Mouse (Mus musculus): Measurements from ENCODE around the gene Bcdin3d. TPM values are rescaled to one million over a fixed set of nuclear protein-coding genes. Genes with fewer than 3 reads are reported as not detected.
"Not testable (repeated sequence)": the region's sequence is repeated elsewhere in the genome, so short reads cannot be mapped to it uniquely, and the experiment has no call there.

The Bcdin3d gene
- total RNA-seq, 1 experiment from 2014 or later, result 11.3 TPM

GRCm38 (mm10) chr15:99449131-99449750, 25.3 kb downstream of the Bcdin3d start:
- ATAC-seq (ENCODE audit: extremely low read depth, insufficient number of reproducible peaks, low FRiP score, poor library complexity, severe bottlenecking), result no peak

DNA sequence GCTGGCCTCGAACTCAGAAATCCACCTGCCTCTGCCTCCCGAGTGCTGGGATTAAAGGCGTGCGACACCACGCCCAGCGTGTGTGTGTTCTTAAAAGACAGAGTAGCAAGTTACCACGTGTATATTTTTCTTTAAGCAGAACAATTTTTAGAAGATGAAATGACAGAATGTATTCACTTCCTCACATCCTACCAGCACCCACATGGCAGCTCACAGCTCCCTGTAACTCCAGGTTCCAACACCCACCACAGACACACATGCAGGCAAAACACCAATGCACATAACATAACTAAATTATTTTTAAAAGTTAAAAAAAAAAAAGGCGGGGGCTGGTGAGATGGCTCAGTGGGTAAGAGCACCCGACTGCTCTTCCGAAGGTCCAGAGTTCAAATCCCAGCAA, 28.4 kb downstream of the Bcdin3d start:
- ATAC-seq (ENCODE audit: extremely low read depth, insufficient number of reproducible peaks, low FRiP score, poor library complexity, severe bottlenecking), result not testable (repeated sequence)

GRCm38 (mm10) chr15:99445567-99445966, 29.0 kb downstream of the Bcdin3d start:
- ATAC-seq (ENCODE audit: extremely low read depth, insufficient number of reproducible peaks, low FRiP score, poor library complexity, severe bottlenecking), result no peak

DNA sequence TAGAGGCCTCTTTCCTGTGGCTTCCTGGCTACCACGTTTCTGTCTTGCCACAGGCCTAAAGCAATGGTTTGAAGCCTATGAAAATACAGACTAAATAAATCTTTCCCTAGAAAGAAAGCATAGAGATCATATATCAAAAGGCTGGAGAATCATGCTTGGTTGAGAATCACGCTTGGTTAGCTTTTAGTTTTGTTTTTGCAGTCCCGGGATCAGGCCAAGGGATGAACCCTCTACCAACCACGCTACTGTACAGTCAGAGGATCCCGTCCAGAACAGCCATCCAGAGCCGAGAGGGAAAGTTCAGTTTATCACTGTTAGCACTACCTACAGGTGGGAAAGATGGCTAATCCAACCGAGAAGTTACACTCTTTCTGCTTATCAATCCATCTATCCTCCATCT, 32.2 kb downstream of the Bcdin3d start:
- ATAC-seq (ENCODE audit: extremely low read depth, insufficient number of reproducible peaks, low FRiP score, poor library complexity, severe bottlenecking), result no peak

DNA sequence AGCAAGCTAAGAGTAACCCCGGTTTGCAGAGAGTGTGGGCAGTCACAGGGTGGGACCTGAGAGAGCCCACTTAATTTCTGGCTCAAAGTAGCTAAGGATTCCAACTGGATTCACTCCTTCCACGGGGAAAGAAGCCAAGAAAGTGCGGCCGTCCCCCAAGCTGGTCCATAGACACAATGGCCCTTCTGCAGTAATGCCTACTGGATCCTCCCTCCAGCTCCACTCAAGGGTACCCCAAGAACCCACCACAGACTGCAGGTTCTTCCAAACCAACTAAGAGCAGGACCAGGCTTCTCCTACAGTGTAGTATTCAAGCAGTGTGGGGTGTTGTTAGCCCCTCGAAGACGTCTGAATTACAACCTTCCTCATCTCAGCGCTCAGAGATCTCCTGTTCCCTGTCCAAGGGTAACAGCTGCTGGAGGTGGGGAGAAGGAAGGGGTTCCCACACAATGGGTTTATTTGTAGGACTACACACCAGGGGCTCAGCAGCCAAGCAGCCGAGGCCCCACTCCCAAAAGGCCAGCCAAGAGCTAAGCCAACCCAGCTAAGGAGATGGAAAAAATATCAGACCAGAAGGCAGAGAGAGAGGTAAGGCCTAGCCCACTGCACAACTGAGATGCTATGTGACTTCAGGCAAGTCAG, 33.6 kb downstream of the Bcdin3d start:
- no peak for ATAC-seq (ENCODE audit: extremely low read depth, insufficient number of reproducible peaks, low FRiP score, poor library complexity, severe bottlenecking)

GRCm38 (mm10) chr15:99440112-99440815, 34.3 kb downstream of the Bcdin3d start:
- ATAC-seq (ENCODE audit: extremely low read depth, insufficient number of reproducible peaks, low FRiP score, poor library complexity, severe bottlenecking), result no peak

DNA sequence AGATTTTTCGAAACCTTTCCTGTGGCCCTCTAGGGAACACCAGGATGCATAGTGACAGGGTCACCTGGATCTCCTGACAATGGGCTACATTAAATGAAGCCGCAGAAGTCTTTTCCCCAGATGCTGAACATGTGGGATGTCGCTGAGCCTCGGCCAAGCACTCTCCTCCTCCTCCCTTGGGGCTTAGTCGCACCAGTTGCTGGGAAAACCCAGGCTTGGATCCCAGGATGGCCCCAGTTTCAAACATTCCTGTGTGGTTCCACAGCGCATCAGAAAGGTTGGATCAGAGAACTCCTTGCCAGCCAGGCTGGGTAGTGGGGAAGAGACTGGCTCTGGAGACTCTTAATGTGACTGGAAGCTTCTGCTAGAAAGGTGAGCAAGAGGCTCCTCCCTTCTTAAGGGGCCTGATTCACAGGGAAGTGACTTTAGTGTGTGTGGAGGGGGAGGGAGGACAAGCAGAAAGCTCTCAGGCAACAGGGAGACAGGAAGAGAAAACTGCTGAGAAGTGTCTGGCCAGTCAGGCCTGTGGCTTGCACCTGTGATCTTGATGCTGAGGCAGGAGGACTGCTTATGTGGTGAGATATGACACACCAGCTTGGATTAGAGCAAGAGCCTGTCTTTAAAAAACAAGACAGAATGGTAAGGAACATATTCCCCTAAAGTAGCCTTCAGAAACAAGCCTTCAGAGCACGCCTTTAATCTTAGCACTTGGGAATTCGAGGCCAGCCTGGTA, 35.4 kb downstream of the Bcdin3d start:
- no peak for ATAC-seq (ENCODE audit: extremely low read depth, insufficient number of reproducible peaks, low FRiP score, poor library complexity, severe bottlenecking)

GRCm38 (mm10) chr15:99433913-99434312, 40.6 kb downstream of the Bcdin3d start:
- no peak for ATAC-seq (ENCODE audit: extremely low read depth, insufficient number of reproducible peaks, low FRiP score, poor library complexity, severe bottlenecking)

- ATAC-seq (ENCODE audit: extremely low read depth, insufficient number of reproducible peaks, low FRiP score, poor library complexity, severe bottlenecking), result no peak
Measured at GRCm38 (mm10) chr15:99433081-99433718, 41.3 kb downstream of the Bcdin3d start.

DNA sequence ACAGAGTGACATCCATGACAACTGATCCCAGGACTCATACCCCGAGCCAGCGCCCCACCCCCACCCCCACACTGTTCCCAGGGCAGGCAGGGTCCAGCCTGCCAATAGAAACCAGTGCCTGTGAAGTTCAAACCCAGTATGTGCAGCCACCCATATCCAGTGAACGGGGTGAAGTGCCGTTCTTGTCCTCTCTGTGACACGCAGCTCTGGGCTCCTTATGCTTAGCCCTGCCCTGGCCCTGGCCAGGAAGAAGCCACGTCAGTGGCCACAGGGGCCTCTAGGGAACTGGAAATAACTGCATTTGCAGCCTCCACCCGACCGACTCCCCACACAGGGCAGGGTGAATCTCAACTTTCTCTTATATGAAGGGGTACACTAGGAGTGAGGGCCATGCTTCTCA, 42.6 kb downstream of the Bcdin3d start:
- ATAC-seq (ENCODE audit: extremely low read depth, insufficient number of reproducible peaks, low FRiP score, poor library complexity, severe bottlenecking), result no peak

- ATAC-seq (ENCODE audit: extremely low read depth, insufficient number of reproducible peaks, low FRiP score, poor library complexity, severe bottlenecking), result no peak
Measured at GRCm38 (mm10) chr15:99431504-99431903, 43.0 kb downstream of the Bcdin3d start.

DNA sequence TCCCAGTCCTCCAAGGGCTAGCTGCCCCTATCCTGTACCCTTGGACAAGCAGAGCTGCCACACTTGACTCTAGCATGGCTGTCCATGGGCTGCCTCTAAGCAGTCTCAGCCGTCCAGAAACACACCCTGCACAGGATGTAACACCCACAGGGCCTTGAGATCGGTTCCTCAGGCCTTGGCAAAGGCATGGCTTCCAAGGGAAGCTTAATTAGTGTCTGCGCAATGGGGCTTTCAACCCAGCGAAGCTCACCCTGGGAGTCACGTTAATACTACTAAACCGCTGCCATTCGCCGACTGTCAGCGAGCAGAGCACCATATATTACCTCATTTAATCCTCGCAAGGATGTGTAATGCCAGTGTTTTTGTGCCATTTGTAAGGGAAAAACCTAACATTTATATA, 43.5 kb downstream of the Bcdin3d start:
- no peak for ATAC-seq (ENCODE audit: extremely low read depth, insufficient number of reproducible peaks, low FRiP score, poor library complexity, severe bottlenecking)

DNA sequence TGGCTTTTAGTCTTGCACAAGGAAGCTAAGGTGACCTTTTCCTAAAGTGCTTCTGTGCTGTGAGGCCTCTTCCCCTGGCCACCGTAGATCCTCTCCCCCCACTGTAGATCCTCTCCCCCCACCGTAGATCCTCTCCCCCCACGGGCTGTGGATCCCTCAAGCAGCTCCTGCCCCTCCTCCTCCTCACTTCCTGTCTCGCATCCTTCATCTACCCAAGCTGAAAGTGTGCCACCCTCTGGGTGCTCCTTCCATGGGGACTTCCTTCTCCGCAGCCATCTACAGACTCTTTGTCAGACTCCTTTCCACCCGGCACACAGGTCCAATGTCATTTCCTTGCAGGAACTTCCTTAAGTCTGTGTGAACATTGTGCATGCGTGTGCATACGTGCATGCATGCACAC, 44.1 kb downstream of the Bcdin3d start:
- ATAC-seq (ENCODE audit: extremely low read depth, insufficient number of reproducible peaks, low FRiP score, poor library complexity, severe bottlenecking), result no peak

DNA sequence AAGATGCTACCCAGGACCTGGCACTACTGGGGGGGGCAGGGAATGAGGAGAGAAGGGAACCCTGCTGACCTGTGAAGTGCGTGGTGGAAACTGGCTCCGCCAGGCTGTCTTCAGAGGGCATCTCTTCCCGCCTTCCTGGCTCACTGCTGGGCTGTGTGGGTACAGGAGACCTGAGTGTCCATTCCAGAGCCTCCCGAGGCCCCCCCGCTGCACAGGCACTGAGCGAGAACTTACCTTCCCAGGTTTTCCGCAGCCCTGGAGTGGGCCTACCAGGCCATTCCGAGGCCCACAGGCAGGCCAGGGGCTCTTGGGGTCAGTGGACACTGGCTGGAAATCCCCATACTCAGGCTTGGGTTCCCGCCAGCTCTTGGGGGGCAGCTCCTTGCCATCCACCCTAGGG, 50.6 kb downstream of the Bcdin3d start:
- ATAC-seq (ENCODE audit: extremely low read depth, insufficient number of reproducible peaks, low FRiP score, poor library complexity, severe bottlenecking), result no peak

DNA sequence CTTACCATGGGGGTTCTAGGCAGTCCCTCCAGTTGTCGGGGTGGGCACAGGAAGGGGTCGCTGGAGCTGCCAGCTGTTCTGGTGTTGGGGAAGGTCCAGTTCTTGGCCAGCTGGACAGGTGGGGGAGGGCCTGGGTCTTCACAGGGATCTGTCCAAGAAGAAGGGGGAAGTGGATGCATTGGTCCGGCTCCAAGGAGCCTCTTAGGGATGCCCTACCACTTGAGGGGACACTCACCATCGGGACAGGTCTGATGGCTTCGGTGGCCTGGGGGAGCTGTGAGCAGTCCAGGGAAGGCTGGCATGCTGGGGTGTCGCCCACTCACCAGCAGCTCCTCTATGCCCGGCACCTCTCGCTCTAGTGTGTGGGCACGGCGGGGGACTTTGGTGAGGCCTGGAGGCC, 51.4 kb downstream of the Bcdin3d start:
- ATAC-seq (ENCODE audit: extremely low read depth, insufficient number of reproducible peaks, low FRiP score, poor library complexity, severe bottlenecking), result no peak

- ATAC-seq (ENCODE audit: extremely low read depth, insufficient number of reproducible peaks, low FRiP score, poor library complexity, severe bottlenecking), result no peak
Measured at GRCm38 (mm10) chr15:99422551-99422950, 52.0 kb downstream of the Bcdin3d start.

GRCm38 (mm10) chr15:99421676-99422075, 52.9 kb downstream of the Bcdin3d start:
- no peak for ATAC-seq (ENCODE audit: extremely low read depth, insufficient number of reproducible peaks, low FRiP score, poor library complexity, severe bottlenecking)

DNA sequence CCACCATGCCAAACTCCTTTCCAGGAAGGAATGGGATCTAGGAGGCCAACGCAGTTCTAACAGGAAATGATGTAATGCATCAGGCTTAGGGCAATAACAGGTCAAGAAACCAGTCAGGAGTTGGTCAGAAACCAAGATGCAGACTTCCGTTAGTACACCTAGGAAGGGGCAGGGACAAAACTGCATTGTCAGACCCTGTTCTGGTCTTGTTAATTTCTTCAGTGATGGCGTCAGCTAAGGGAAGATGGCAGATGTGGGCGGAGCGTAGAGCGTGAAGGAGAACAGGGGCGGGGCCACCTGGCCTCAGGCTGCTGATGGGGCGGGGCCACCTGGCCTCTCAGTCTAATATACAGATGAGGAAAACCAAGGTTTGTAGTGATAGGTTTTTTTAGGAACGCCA, 53.4 kb downstream of the Bcdin3d start:
- ATAC-seq (ENCODE audit: extremely low read depth, insufficient number of reproducible peaks, low FRiP score, poor library complexity, severe bottlenecking), result no peak

DNA sequence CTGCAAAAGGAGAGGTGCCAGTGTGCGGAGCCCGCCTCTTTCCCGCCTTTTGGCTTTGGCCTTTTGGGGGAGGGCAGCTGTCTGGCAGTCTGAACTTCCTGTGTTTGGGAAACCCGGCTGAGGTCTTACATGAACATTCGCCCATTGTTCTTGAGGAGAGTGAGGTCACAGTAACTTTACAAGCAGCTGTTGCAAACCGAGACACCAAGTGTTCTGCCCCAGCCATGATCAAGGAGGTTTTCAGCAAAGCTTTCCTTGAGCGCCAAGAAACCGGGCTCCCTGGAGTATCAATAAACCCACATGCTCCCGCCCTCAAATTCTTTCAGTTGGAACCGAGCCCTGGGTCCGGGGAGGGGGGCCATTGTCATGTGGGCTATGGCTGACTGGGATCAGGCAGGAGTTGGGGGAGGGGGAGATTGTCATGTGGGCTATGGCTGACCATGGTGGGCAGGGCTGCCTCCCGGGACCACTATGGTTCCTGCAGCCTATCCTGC, 54.0 kb downstream of the Bcdin3d start:
- ATAC-seq (ENCODE audit: extremely low read depth, insufficient number of reproducible peaks, low FRiP score, poor library complexity, severe bottlenecking), result no peak

Data from neutrophil, adult 5-6 weeks (primary cell).